Mouse (Mus musculus) small intestine, adult 2 months (tissue): ENCODE results near the gene Angptl8.

Experiments
- CTCF ChIP-seq: fragments of 200-500 bp; IDR thresholded peaks from 2 replicates; pipeline ENCODE4 v1.5.1; 2012; ENCODE audit warnings: low read depth, mild to moderate bottlenecking, control low read depth, inconsistent platforms, low read length, moderate library complexity, mixed read lengths; ENCODE audit not compliant: insufficient replicate concordance, insufficient read length; ENCODE audit errors: extremely low read depth
- POLR2A ChIP-seq: fragments of 200-500 bp; IDR thresholded peaks from 2 replicates; pipeline ENCODE4 v1.6.1; 2012; ENCODE audit warnings: low read depth, mild to moderate bottlenecking, control low read depth, inconsistent platforms, low read length, moderate library complexity

DNA sequence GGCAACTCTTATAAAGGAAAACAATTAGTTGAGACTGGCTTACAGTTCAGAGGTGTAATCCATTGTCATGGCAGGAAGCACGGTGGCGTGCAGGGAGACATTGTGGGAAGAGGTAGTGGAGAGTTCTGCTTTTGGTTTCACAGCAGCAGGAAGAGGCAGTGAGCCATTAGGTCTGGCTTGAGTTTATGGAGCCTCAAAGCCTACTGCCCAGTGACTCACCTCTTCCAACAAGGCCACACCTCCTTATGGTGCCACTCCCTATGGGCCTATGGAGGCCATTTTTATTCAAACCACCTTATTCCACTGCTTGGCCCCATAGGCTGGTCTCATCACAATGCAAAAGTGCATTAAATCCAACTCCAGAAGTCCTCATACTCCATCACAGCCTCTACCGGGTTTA is 24.3 kb downstream of the Angptl8 start:
- TF ChIP-seq CTCF, result no peak
- no peak for TF ChIP-seq POLR2A
